Mouse (Mus musculus) brown adipose tissue, adult 24 weeks (tissue): Measurements from ENCODE around the gene Igsf11. TPM values are rescaled to one million over a fixed set of nuclear protein-coding genes. Genes with fewer than 3 reads are reported as not detected.

ENCODE experiments used
- H3K27ac ChIP-seq: fragments of 200-500 bp; replicated peaks from 2 replicates; pipeline ENCODE4 v1.5.1; 2012; ENCODE audit warnings: low read depth, mild to moderate bottlenecking, low read length
- H3K4me1 ChIP-seq: fragments of 200-500 bp; 2 replicates; pipeline ENCODE4 v1.6.1; 2012; ENCODE audit warnings: low read length, mixed read lengths; ENCODE audit not compliant: control insufficient read depth, insufficient read depth, insufficient read length
- H3K4me3 ChIP-seq: fragments of 200-500 bp; 2 replicates; pipeline ENCODE4 v1.5.1; 2012; ENCODE audit warnings: low read depth, mild to moderate bottlenecking, low read length, moderate library complexity; ENCODE audit not compliant: insufficient read depth
- polyA plus RNA-seq: library from polyadenylated mRNA; stranded (reverse); fragments of >200 nt; gene quantifications from 2 replicates; pipeline ENCODE4 v1.2.4, GENCODE M21; 2012; ENCODE audit not compliant: missing spikeins, insufficient read depth, insufficient read length

Igsf11 gene
- polyA plus RNA-seq, 1 experiment = 0.28 TPM

DNA sequence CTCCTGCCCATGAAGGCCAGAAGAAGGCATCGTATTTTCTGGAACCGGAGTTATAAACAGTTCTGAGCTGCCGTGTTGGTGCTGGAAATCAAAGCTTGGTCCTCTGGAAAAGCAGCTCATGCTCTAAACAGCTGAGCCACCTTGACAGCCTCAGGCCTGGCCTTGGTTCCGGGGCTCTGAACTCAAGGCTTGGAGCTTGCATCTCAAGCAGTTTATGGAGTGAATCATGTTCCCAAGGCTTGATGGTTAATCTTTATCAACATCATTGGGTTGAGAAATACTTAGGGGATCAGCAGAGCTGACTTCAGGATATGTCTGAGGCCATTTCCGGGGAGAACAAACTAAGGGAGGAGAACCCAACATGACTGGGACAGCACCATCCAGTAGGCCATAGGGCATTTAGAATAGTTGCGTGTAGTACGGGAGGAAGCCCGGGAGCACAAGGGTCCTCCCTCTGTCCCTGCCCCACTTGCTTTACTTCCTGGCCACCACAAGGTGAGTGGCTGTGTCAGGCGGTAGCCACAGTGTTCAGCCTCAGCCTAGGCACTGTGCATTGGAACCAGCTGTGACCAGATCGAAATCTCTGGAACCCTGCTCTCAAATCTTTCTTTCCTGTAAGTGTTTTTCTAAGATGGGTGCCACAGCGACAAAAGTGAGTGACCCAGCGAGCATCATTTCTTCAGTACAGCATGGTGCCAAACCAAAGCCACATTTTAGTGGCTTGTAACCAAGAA lies 23.7 kb downstream of the Igsf11 start:
- Histone ChIP-seq H3K4me3 (no peak overlapping the region), H3K4me1 (no peaks in the 10 kb centered on the region), H3K27ac (no peak overlapping the region)

GRCm38 (mm10) chr16:38916885-38917284 lies 24.4 kb downstream of the Igsf11 start:
- no peaks in the 10 kb centered on the region for H3K4me1 ChIP-seq
- no peak overlapping the region for H3K4me3 ChIP-seq
- no peak overlapping the region for H3K27ac ChIP-seq

DNA sequence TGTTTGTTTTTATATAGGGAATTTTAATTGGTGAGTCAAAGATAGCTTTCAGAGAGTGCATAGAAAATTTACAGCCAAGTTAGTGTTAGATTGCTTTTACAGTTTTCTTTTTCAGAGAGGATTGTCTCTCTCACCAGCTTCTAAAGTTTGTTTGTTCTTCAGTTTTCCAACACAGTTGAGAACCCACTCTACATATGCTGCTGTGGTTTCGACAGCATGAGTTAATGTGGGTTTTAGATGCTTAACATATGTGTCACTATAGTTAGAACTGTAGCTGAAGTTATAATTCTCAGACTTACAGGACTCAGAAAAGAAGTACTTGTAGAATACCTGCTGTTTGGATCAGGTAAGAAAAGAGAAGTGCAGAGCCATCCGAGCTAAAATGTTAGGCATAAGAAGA lies 25.6 kb downstream of the Igsf11 start:
- Histone ChIP-seq H3K4me3 (no peak overlapping the region), H3K27ac (no peak overlapping the region), H3K4me1 (no peaks in the 10 kb centered on the region)

- H3K27ac ChIP-seq = no peak overlapping the region
- no peak overlapping the region for H3K4me3 ChIP-seq
- H3K4me1 ChIP-seq = no peaks in the 10 kb centered on the region
Measured at GRCm38 (mm10) chr16:38920488-38920887, 28.0 kb downstream of the Igsf11 start.

GRCm38 (mm10) chr16:38924940-38925339 lies 32.5 kb downstream of the Igsf11 start:
- Histone ChIP-seq H3K27ac (no peak overlapping the region), H3K4me1 (no peaks in the 10 kb centered on the region), H3K4me3 (no peak overlapping the region)

GRCm38 (mm10) chr16:38928760-38929159 lies 36.3 kb downstream of the Igsf11 start:
- no peak overlapping the region for H3K4me3 ChIP-seq
- no peak overlapping the region for H3K27ac ChIP-seq
- no peaks in the 10 kb centered on the region for H3K4me1 ChIP-seq

DNA sequence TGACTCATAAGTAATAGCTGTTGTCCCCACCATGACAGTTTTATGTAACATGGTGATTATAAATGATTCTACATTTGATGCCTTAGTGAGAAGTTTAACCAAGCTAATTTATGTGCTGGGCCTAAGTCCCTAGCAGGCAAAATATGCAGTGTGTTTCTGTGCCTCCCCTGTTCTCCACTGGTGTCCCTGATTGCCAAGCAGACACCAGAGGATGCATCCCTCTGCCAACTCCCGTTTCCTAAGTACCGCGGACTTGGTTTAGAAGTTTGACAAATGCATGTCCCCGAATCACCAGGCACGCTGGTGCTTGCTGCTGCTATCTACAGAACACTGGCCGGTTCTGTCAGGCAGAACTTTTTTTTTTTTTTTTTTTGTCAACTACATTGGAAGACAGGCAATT lies 39.0 kb downstream of the Igsf11 start:
- Histone ChIP-seq H3K27ac (no peak overlapping the region), H3K4me3 (no peak overlapping the region), H3K4me1 (no peaks in the 10 kb centered on the region)

GRCm38 (mm10) chr16:38940805-38941204 lies 48.3 kb downstream of the Igsf11 start:
- H3K4me3 ChIP-seq = no peak overlapping the region
- no peak overlapping the region for H3K27ac ChIP-seq
- H3K4me1 ChIP-seq = no peaks in the 10 kb centered on the region

DNA sequence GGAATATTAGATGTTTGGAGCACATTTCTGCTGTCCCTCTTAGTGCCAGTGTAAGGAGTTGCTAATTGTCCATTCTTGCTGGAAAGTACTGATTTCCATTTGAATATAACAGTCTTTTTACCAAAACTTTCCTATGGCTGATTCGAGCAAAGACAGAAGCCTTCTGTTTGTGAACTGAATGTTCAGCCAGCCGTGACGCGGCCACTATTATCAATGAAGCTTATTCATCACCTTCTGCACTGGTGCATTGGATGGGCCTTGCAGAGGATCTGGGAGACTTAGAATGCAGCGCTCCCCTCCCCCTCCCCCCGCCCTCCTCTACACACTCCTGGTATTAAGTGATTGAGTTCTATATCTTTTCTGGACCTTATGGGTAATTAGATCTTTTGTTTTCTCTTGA lies 48.8 kb downstream of the Igsf11 start:
- H3K27ac ChIP-seq = no peak overlapping the region
- H3K4me3 ChIP-seq = no peak overlapping the region
- no peaks in the 10 kb centered on the region for H3K4me1 ChIP-seq

DNA sequence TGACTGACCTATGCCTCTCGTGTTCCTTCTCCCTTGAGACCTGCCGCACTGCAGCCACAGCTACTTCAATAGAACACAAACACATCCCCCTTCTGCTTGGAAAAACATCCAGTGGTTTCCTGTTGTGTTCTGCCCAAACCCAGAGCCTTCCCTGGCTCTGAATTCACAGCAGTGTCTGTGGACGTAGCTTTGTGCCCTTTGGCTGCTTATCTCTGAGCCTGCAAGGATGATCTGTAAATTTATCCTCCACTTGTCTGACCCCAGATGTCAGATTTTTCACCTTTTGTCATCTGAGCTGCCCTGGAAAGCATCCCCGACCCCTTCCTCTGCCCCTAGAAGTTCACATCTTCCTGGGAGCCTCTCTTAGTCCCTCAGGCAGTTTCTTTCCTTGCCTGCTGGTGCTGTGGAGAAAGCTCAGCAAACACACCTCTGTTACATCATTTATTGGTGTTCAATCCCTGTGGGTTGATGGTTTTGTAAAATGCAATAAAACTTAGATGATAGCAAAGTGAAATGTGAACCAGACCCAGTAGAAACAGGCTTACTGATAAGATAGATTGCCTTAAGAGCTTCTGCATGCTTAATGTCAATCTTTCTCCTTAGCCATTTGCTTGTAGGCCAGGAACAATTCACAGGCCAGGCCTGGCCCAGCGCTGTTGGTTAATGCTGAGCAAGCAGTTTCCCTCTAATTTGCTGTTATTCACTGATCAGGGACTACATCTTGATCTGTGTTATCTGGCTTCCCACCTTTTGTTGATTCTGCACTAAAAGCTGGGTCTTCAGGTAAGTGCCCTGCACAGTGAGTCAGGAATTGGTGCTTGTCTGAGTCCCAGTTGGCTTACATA lies 51.5 kb downstream of the Igsf11 start:
- Histone ChIP-seq H3K4me1 (no peaks in the 10 kb centered on the region), H3K27ac (no peak overlapping the region), H3K4me3 (no peak overlapping the region)

GRCm38 (mm10) chr16:38945111-38945510 lies 52.6 kb downstream of the Igsf11 start:
- no peak overlapping the region for H3K27ac ChIP-seq
- no peaks in the 10 kb centered on the region for H3K4me1 ChIP-seq
- H3K4me3 ChIP-seq = no peak overlapping the region

- Histone ChIP-seq H3K27ac (no peak overlapping the region), H3K4me3 (no peak overlapping the region)
Measured at GRCm38 (mm10) chr16:38945581-38945981, 53.1 kb downstream of the Igsf11 start.

DNA sequence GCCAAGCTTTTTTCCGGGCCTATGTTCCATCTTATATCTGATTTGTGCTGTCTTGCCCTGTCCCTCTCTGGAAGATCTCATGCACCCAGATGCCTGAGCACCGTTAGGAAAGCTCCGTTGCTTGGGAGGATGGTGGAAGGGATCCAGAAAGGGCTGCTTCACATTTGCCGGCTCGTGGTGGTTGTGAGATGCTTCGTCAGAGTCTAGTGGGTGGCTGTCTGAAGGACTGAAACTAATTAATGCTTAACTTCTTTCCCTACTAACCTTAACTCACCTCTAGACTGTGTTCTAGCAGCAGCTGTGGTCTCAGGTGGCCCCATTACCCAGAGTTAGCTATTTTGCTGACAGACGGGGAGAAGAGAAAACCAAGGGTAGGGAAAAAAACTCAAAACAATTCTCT lies 54.0 kb downstream of the Igsf11 start:
- H3K4me1 ChIP-seq = no peaks in the 10 kb centered on the region
- no peak overlapping the region for H3K27ac ChIP-seq
- no peak overlapping the region for H3K4me3 ChIP-seq

More at GRCm38 (mm10) chr16:38945581-38945981, 53.1 kb downstream of the Igsf11 start:
- no peaks in the 10 kb centered on the region for H3K4me1 ChIP-seq

DNA sequence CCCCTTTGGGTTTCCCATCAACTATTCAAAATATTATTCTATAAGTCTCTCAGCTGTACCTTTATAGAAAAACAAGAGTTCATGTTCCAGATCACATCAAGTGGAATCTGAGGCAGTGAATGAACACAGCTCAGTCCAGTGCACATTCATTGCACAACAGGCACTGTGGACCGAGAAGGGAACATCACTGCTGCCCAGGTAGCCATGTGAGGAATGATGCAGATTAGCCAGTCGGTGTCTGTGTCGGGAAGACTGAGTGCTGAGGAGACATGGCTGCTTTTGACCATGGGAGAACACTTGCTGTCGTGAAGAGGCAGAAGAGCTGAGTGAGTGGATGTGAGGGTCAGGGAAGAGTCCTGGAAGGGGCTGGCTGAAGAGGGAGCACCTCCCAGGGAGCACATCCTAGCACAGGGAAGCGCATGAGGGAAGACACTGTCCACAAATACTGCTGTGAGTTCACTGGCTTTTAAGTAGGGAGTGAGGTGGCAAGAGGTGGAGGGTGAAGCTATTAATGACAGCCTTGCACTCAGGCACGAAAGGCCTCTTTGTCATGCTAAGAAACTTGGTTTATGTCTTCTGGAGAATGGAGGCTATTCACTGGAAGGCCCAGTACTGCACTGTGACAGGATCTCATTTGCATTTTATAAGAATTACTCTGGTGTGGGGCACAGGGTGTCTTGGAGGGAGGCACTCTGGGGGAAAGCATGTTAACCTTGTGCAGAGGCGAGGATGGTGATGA lies 54.8 kb downstream of the Igsf11 start:
- Histone ChIP-seq H3K4me3 (no peak overlapping the region), H3K4me1 (no peaks in the 10 kb centered on the region), H3K27ac (no peak overlapping the region)

DNA sequence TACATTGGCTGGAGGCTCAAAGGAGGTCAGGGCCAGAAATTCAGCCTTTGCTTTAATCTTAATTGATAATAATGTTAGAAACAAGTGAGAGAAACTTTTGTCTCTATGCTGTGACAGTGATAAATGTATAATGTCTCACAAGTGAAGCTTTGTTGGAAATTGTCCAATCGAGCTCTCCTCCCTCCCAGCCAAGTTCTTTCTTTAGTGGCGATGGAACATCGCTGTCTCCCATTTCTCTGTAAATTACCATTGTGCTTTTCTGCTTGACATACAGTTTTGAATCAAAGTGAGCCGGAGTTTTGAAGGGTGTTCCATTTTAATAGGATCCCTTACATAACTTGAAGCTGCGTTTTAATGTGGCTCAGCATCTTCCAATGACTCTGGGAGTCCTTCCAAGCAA lies 56.0 kb downstream of the Igsf11 start:
- Histone ChIP-seq H3K27ac (no peak overlapping the region), H3K4me3 (no peak overlapping the region), H3K4me1 (no peaks in the 10 kb centered on the region)
